Mouse (Mus musculus): ENCODE measurements around the gene Wwc2. TPM values are rescaled to one million over a fixed set of nuclear protein-coding genes. Genes with fewer than 3 reads are reported as not detected.

Wwc2 gene
- polyA plus RNA-seq, 1 experiment from 2014 or later = 14.7 TPM

DNA sequence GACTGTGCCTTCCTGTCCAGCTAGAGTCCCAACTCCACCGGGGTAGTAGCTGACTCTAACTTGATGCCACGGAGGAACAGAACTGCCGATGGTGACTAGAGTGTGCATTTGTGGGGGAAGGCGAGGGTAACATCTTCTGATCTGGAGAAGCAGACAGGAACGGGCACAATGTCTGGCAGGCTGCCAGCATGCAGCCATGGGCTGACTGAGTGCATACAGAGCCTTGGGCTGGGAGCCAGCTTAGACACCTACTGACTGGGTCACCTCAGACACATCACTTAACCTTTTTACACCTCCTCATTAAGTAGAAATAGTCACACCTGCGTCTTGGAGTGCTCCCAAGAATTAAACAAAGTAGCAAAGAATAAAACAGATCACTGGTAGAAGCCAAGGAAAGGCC lies 28.7 kb downstream of the Wwc2 start:
- WGBS = 11% methylated on average over 6 of the region's 6 CpGs
- H3K27ac ChIP-seq (replicated peaks in 1 of 2; ENCODE audit: control insufficient read depth in 1 of 2, insufficient read depth in 1 of 2, low read depth in 2 of 2, low read length in 2 of 2) = peak overlapping the region in 1 of 2 experiments; percentile 35; a peak in 2 of 4 replicates
- no peak for ATAC-seq (ENCODE audit: insufficient number of reproducible peaks, insufficient read depth, low FRiP score, low read depth)
- H3K4me3 ChIP-seq (ENCODE audit: control insufficient read depth in 1 of 2, insufficient read depth in 1 of 2, low read depth in 1 of 2, low read length in 2 of 2) = no peak overlapping the region
- no peaks in the 10 kb centered on the region for H3K9me3 ChIP-seq (ENCODE audit: control insufficient read depth, low read length)
- H3K4me1 ChIP-seq (ENCODE audit: control insufficient read depth in 2 of 2, insufficient read depth in 2 of 2, low read length in 2 of 2) = peaks cover 12 to 22% of the 10 kb centered on the region in 2 experiments
- no peaks in the 10 kb centered on the region for H3K27me3 ChIP-seq (ENCODE audit: control insufficient read depth, insufficient read depth, low read length)
- H3K9ac ChIP-seq (ENCODE audit: low read length) = no peak overlapping the region
- peak overlapping the region; percentile 14 for H3K4me2 ChIP-seq (ENCODE audit: low read length)
- no peaks in the 10 kb centered on the region for H3K36me3 ChIP-seq (ENCODE audit: control insufficient read depth, insufficient read depth, low read length)

- H3K4me3 ChIP-seq (ENCODE audit: control insufficient read depth in 1 of 2, insufficient read depth in 1 of 2, low read depth in 1 of 2, low read length in 2 of 2) = no peak overlapping the region
- H3K9ac ChIP-seq (ENCODE audit: low read length) = no peak overlapping the region
- H3K4me1 ChIP-seq (ENCODE audit: control insufficient read depth in 2 of 2, insufficient read depth in 2 of 2, low read length in 2 of 2) = peaks cover 9 to 10% of the 10 kb centered on the region in 2 experiments
- no peaks in the 10 kb centered on the region for H3K27me3 ChIP-seq (ENCODE audit: control insufficient read depth, insufficient read depth, low read length)
- ATAC-seq (ENCODE audit: insufficient number of reproducible peaks, insufficient read depth, low FRiP score, low read depth) = no peak
- no peak overlapping the region for H3K4me2 ChIP-seq (ENCODE audit: low read length)
- WGBS = 89% methylated on average over 4 of the region's 4 CpGs
- H3K36me3 ChIP-seq (ENCODE audit: control insufficient read depth, insufficient read depth, low read length) = no peaks in the 10 kb centered on the region
- no peak overlapping the region for H3K27ac ChIP-seq (replicated peaks in 1 of 2; ENCODE audit: control insufficient read depth in 1 of 2, insufficient read depth in 1 of 2, low read depth in 2 of 2, low read length in 2 of 2)
- no peaks in the 10 kb centered on the region for H3K9me3 ChIP-seq (ENCODE audit: control insufficient read depth, low read length)
Measured at GRCm38 (mm10) chr8:47957560-47957959, 33.2 kb downstream of the Wwc2 start.

GRCm38 (mm10) chr8:47951380-47951932 lies 39.3 kb downstream of the Wwc2 start:
- Histone ChIP-seq H3K4me3 (ENCODE audit: control insufficient read depth in 1 of 2, insufficient read depth in 1 of 2, low read depth in 1 of 2, low read length in 2 of 2) (no peak overlapping the region), H3K9me3 (ENCODE audit: control insufficient read depth, low read length) (no peaks in the 10 kb centered on the region), H3K27ac (replicated peaks in 1 of 2; ENCODE audit: control insufficient read depth in 1 of 2, insufficient read depth in 1 of 2, low read depth in 2 of 2, low read length in 2 of 2) (peak overlapping the region in 1 of 2 experiments; percentile 41; a peak in 1 of 4 replicates), H3K36me3 (ENCODE audit: control insufficient read depth, insufficient read depth, low read length) (no peaks in the 10 kb centered on the region), H3K4me1 (ENCODE audit: control insufficient read depth in 2 of 2, insufficient read depth in 2 of 2, low read length in 2 of 2) (peaks cover 13 to 30% of the 10 kb centered on the region in 2 experiments), H3K4me2 (ENCODE audit: low read length) (no peak overlapping the region; the same call in 1 of the 2 replicates), H3K27me3 (ENCODE audit: control insufficient read depth, insufficient read depth, low read length) (no peaks in the 10 kb centered on the region), H3K9ac (ENCODE audit: low read length) (no peak overlapping the region; the same call in 1 of the 2 replicates)
- ATAC-seq (ENCODE audit: insufficient number of reproducible peaks, insufficient read depth, low FRiP score, low read depth) = peak; percentile 43; the same call in 1 of the 2 replicates
- WGBS = 28% methylated on average over 7 of the region's 7 CpGs

DNA sequence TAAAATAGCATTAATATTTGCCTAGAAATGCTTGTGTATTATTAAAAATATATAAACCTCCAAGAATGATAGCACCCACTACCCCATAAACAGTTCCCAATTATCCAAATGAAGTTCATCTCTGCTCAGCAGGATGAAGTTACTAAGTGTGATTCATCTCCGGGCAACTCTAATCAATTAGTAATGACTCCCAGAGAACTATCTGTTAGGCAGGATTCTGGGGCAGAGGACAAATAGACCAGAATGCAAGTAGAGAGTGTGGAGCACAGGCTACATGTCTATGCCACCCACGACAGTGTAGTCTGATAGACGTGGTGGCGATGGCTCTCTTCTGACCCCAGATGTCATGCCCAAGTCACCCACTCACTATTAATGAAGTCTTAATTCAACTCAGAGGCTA lies 41.9 kb downstream of the Wwc2 start:
- Histone ChIP-seq H3K27ac (replicated peaks in 1 of 2; ENCODE audit: control insufficient read depth in 1 of 2, insufficient read depth in 1 of 2, low read depth in 2 of 2, low read length in 2 of 2) (no peak overlapping the region), H3K36me3 (ENCODE audit: control insufficient read depth, insufficient read depth, low read length) (no peaks in the 10 kb centered on the region), H3K4me1 (ENCODE audit: control insufficient read depth in 2 of 2, insufficient read depth in 2 of 2, low read length in 2 of 2) (peaks cover 13 to 30% of the 10 kb centered on the region in 2 experiments), H3K27me3 (ENCODE audit: control insufficient read depth, insufficient read depth, low read length) (no peaks in the 10 kb centered on the region), H3K4me2 (ENCODE audit: low read length) (no peak overlapping the region), H3K9me3 (ENCODE audit: control insufficient read depth, low read length) (no peaks in the 10 kb centered on the region), H3K9ac (ENCODE audit: low read length) (no peak overlapping the region), H3K4me3 (ENCODE audit: control insufficient read depth in 1 of 2, insufficient read depth in 1 of 2, low read depth in 1 of 2, low read length in 2 of 2) (no peak overlapping the region)
- 79% methylated on average over 4 of the region's 4 CpGs for WGBS
- no peak for ATAC-seq (ENCODE audit: insufficient number of reproducible peaks, insufficient read depth, low FRiP score, low read depth)

- WGBS = 64% methylated on average over 19 of the region's 19 CpGs
- no peaks in the 10 kb centered on the region for H3K9me3 ChIP-seq (ENCODE audit: control insufficient read depth, low read length)
- no peaks in the 10 kb centered on the region for H3K36me3 ChIP-seq (ENCODE audit: control insufficient read depth, insufficient read depth, low read length)
- no peak for ATAC-seq (ENCODE audit: insufficient number of reproducible peaks, insufficient read depth, low FRiP score, low read depth)
- 0 out of 4 replicates have a peak overlapping the region, but pooled peaks have one; percentile 7 to 19 for H3K27ac ChIP-seq (replicated peaks in 1 of 2; ENCODE audit: control insufficient read depth in 1 of 2, insufficient read depth in 1 of 2, low read depth in 2 of 2, low read length in 2 of 2)
- no peaks in the 10 kb centered on the region for H3K27me3 ChIP-seq (ENCODE audit: control insufficient read depth, insufficient read depth, low read length)
- no peak overlapping the region for H3K9ac ChIP-seq (ENCODE audit: low read length)
- 0 out of 2 replicates have a peak overlapping the region, but pooled peaks have one; percentile 1 for H3K4me2 ChIP-seq (ENCODE audit: low read length)
- H3K4me3 ChIP-seq (ENCODE audit: control insufficient read depth in 1 of 2, insufficient read depth in 1 of 2, low read depth in 1 of 2, low read length in 2 of 2) = no peak overlapping the region
- peaks cover 13 to 30% of the 10 kb centered on the region in 2 experiments for H3K4me1 ChIP-seq (ENCODE audit: control insufficient read depth in 2 of 2, insufficient read depth in 2 of 2, low read length in 2 of 2)
Measured at GRCm38 (mm10) chr8:47947672-47948618, 42.8 kb downstream of the Wwc2 start.

GRCm38 (mm10) chr8:47943049-47943448 lies 47.7 kb downstream of the Wwc2 start:
- H3K4me1 ChIP-seq (ENCODE audit: control insufficient read depth in 2 of 2, insufficient read depth in 2 of 2, low read length in 2 of 2) = peaks cover 18 to 30% of the 10 kb centered on the region in 2 experiments
- no peaks in the 10 kb centered on the region for H3K36me3 ChIP-seq (ENCODE audit: control insufficient read depth, insufficient read depth, low read length)
- WGBS = 64% methylated on average over 10 of the region's 10 CpGs
- no peak overlapping the region for H3K4me3 ChIP-seq (ENCODE audit: control insufficient read depth in 1 of 2, insufficient read depth in 1 of 2, low read depth in 1 of 2, low read length in 2 of 2)
- no peak overlapping the region for H3K27ac ChIP-seq (replicated peaks in 1 of 2; ENCODE audit: control insufficient read depth in 1 of 2, insufficient read depth in 1 of 2, low read depth in 2 of 2, low read length in 2 of 2)
- H3K9me3 ChIP-seq (ENCODE audit: control insufficient read depth, low read length) = no peaks in the 10 kb centered on the region
- no peak overlapping the region for H3K9ac ChIP-seq (ENCODE audit: low read length)
- no peak overlapping the region for H3K4me2 ChIP-seq (ENCODE audit: low read length)
- H3K27me3 ChIP-seq (ENCODE audit: control insufficient read depth, insufficient read depth, low read length) = no peaks in the 10 kb centered on the region
- ATAC-seq (ENCODE audit: insufficient number of reproducible peaks, insufficient read depth, low FRiP score, low read depth) = no peak

DNA sequence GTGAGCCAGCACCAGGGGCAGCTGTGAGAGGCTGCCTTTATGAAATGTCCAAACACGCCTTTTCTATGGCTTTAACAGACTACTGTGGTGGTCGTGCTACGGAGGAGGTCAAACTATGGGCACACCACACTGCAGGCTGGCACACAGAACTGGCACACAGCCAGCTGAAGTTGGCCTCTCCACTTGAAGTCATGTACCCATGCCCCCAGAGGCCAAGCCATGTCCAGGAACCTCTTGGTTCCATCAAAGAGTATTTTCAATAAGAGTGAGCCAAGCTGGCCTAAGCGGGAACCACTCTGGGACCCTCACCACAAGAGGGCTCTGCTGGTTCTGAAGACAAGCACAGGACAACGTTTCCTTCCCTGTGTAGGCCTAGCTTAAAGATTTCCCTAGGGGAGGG lies 49.7 kb downstream of the Wwc2 start:
- Histone ChIP-seq H3K27me3 (ENCODE audit: control insufficient read depth, insufficient read depth, low read length) (no peaks in the 10 kb centered on the region), H3K4me1 (ENCODE audit: control insufficient read depth in 2 of 2, insufficient read depth in 2 of 2, low read length in 2 of 2) (peaks cover 19 to 28% of the 10 kb centered on the region in 2 experiments), H3K4me3 (ENCODE audit: control insufficient read depth in 1 of 2, insufficient read depth in 1 of 2, low read depth in 1 of 2, low read length in 2 of 2) (no peak overlapping the region), H3K36me3 (ENCODE audit: control insufficient read depth, insufficient read depth, low read length) (no peaks in the 10 kb centered on the region), H3K4me2 (ENCODE audit: low read length) (no peak overlapping the region), H3K9ac (ENCODE audit: low read length) (no peak overlapping the region), H3K9me3 (ENCODE audit: control insufficient read depth, low read length) (no peaks in the 10 kb centered on the region), H3K27ac (replicated peaks in 1 of 2; ENCODE audit: control insufficient read depth in 1 of 2, insufficient read depth in 1 of 2, low read depth in 2 of 2, low read length in 2 of 2) (peak overlapping the region; percentile 40 to 70)
- 52% methylated on average over 5 of the region's 5 CpGs for WGBS
- ATAC-seq (ENCODE audit: insufficient number of reproducible peaks, insufficient read depth, low FRiP score, low read depth) = no peak
